Mouse (Mus musculus): Measurements from ENCODE around the gene Chst12.
"Not testable (repeated sequence)": the region's sequence is repeated elsewhere in the genome, so short reads cannot be mapped to it uniquely, and the experiment has no call there.

The Chst12 gene

GRCm38 (mm10) chr5:140505208-140505780, at the start of gene Chst12:
TSS of gene Chst12 (plus strand) at chr5:140505550.
- peak; percentile 99 for DNase-seq

GRCm38 (mm10) chr5:140461476-140461875, 43.9 kb upstream of the Chst12 start:
- DNase-seq = no peak

- DNase-seq = not testable (repeated sequence)
These were observed 42.2 kb upstream of the Chst12 start for GRCm38 (mm10) chr5:140463151-140463550.

- no peak for DNase-seq
These were observed 40.4 kb upstream of the Chst12 start for GRCm38 (mm10) chr5:140464943-140465342.

DNA sequence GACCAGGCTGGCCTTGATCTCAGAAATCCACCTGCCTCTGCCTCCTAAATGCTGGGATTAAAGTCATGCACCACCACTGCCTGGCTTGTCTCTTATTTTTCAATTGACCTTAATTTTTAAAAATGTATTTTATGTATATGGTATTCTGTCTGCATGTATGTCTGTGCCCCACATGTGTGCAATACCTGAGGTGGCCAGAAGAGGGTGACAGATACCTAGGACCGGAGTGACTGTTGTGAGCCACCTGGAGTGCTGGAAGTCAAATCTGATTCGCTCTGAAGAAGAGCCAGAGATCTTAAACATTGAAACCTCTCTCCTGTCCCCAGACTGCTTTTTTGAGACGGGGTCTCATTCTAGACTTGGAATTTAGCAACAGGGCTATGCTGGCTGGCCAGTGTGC, 33.0 kb upstream of the Chst12 start:
- no peak for DNase-seq

GRCm38 (mm10) chr5:140481458-140481857, 23.9 kb upstream of the Chst12 start:
- DNase-seq = no peak

DNA sequence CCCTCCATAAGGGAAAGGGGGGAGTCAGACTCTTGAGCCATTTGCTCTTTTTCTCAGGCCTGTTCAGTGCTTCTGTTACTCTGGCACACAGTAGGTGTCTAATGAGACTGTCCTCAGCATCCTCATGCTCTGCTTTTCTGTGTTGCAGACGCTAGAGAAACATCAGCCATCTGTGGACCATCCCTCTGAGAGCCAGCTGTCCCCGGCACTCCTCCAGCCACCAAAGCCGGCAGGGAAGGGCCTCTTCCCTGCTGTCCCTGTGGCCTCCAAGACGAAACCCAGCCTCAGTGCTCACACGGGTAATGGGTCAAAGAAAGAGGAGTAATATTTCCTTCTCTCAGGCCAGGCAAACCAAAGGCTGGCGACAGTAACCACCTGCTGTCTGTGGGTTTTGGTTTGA, 14.2 kb upstream of the Chst12 start:
- DNase-seq = no peak

- DNase-seq = no peak
These were observed 12.6 kb upstream of the Chst12 start for GRCm38 (mm10) chr5:140492684-140493233.

DNA sequence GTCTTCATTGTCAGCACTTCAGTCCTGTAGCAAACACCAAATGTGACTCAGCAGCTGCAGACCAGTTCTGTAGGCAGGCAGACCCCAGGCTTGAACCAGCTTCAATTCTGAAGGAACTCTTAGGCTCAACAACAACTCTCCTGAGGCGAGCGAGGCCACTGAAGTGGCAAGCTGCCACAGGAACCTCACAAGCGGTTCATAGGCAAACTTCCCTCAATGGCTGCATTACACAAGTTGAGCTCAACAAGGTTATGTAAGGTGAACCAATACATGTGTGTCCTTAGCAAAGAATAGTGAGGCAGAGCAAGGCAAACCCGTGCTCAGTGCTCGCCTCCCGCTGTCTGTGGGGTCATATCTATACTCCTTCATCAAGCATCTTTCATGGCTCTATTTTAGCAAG, 7.2 kb upstream of the Chst12 start:
- DNase-seq = no peak

DNA sequence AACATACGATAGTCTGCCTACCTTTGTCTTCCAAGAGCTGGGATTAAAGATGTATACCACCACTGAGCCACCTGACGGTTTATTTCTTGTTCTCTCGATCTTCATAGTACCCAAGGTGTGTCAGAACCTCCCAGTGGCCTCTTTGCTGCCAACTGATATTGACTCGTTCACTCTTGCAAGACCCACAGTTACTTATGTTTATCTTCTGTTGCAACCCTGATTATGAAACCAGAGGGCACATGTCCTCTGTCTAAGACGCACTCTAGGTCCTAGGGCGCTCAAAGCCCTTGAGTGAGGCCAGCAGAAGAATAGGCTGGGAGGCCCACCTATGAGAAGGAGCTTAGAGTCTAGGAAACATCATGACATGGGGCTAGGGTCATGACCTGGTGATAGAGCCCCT, 4.6 kb upstream of the Chst12 start:
- DNase-seq = no peak

DNA sequence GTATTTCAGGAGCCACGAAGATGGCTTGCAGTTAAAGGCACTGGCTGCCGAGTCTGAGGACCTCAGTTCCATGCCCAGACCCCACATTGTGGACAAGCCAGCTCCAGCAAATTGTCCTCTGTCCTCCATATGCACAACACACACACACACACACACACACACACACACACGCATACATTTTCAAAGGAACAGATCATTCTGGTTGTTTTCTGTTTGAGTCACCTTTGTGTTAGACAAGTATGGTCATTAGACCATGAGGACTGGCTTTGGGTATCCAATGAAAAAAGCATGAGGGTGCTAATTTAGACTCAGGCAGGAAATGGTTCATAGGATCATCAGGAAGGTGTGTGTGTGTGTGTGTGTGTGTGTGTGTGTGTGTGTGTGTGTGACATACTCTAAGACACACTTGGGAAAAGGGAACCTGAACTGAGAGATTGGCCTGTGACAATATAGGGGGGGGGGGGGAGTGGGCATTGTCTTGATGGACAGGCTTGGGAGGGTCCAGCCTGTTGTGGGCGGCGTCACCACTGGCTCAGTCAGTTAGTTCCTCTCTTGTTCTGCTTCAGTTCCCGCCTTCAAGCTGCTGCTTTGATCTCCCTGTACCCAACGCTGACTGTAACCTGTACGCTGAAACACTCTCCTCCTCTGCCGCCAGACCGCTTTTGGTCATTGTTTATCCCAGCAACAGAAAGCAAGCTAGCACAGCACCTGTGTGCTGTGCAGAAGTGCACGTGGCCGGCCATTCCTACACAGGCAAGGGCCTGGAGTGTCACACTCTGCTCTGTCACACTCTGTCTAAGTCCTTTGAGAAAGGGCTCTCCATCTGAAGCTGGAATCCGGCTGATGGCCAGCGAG, 3.1 kb upstream of the Chst12 start:
- no peak for DNase-seq

DNA sequence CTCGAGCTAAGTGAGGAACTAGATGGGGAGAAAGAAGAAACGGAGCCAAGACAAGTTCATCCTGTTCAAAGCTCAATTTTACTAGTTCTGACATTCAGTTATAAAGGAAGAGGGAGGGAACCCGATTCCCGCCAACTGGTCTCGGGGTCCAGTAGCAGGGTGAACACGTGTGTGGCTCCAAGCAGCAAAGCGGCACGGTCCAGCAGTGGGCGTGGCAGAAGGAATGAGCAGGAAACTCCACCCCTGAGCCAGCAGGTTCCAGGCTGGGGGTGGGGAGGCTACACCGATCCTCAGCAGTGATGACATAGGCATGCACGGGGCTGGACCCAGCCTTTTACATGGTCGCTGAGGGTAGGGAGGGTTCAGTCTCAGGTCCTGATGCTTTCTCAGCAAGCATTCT, 2.4 kb upstream of the Chst12 start:
- peak; percentile 76 for DNase-seq

GRCm38 (mm10) chr5:140506096-140506794, 895 bp downstream of the Chst12 start:
- DNase-seq = no peak

DNA sequence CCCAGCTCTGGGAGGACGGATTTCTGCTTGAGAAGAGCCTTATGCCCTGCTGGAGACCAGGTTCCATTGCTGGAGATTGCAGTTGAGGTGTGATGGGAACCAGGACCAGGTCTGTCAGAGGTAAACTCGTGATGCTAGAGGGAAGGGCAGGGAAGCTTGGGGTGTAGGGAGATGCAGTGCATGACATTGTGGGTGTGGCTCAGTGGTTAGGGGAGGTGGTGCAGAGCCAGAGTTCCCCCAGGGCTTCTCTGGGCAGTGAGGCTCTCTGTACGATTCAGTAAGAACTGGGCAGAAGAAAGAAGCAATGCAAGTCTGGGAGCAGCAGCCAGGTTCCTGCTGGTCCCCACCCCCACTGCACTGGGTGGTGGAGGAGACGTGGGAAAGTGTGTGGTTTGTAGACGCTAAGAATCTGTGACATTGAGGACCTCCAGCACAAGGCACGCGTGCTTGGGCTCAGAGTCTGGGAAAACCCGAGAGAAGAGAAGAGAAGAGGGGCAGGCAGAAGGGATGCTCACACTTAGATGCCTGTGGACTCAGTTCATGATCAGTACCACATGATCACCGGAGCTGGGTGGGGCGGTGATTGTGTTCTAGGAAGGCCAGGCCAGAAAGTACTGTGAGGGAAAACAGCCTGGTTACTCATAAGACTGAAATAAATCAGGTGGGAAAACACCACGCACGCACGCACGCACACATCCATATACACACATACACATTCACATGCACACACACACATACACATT, 2.3 kb downstream of the Chst12 start:
- no peak for DNase-seq

- DNase-seq = peak; percentile 54
These were observed 3.3 kb downstream of the Chst12 start for GRCm38 (mm10) chr5:140508686-140509085.

DNA sequence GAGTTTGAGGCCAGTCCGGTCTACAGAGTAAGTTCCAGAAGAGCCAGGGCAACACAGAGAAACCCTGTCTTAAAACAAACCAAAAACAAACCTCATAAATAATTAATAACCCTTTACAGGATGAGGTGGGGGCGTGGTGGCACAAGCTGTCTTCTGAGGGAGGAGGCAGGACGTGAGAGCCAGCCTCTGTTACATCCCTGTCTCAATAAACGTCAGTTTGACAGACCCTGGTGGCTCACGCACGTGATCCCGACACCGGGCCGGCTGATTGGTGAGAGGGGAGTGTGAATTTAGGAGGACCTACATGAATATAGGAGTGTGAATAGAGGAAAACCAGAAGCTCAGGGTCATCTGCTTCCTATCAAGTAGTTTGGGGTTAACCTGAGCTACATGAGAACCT, 3.9 kb downstream of the Chst12 start:
- no peak for DNase-seq

DNA sequence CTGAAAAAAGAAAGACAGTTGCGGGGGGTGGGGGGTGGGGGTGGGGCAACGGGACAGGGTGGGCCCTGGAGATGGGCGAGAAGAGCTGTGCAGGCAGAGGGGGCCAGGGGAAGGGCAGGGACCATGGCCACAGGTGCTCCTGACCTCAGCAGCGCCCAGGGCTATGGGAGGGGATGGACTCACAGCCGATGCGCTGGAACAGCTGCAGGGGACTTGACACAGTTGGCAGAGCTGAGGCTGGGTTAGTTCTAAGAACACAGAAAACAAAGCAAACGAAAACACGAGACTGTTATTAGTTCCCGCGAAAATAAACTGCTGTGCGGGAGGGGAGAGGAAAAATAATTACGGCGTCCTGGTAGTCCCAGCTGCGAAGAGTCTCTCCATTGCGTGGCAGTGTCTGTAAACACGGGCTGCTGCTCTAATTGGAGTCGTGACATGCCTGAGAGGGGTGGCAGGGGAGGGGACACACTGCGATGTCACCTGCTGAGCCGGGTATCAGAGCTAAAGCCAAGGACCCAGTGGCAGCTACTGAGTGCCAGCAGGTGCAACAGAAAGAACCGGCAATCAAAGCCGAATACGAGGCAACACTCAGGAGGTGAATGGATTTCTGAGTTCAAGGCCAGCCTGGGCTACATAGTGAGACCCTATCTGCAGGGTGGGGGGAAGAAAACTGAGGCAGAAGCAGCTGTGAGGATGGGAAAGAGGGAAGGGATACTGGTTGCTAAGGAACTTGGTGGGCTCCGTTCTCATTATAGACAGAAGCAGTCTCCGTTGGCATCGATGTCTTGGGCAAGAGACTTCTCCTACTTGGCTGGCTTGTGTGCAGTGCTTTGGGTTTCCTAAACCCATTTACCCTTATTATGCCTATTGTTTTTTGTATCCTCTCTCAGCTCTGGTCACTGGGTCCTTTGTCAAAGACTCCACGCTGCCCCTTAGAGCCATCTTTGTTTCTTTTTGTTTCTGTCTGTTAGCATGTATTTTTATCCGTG, 5.0 kb downstream of the Chst12 start:
- no peak for DNase-seq

DNA sequence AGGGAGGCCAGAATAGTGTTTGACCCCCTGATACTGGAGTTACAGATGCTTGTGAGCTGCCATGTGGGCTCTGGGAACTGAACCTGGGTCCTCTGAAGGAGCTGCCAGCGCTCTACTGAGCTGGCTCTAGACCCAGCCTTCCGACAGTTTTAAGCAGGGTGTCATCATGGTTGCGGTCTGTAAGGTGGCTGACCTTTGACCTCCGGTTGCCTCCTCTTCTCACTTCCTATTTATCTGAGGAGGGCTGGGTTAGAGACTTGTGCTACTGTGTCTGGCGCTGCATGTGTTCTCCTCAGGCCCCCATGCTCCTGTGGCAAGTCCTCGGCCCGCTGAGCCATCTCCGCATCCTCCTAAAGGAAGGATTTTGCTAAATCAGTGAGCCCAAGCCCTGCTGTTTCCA, 8.6 kb downstream of the Chst12 start:
- DNase-seq = no peak

GRCm38 (mm10) chr5:140514799-140515486, 9.6 kb downstream of the Chst12 start:
- no peak for DNase-seq

GRCm38 (mm10) chr5:140517159-140517920, 12.0 kb downstream of the Chst12 start:
- DNase-seq = no peak

All from lung, postnatal 14 days (tissue).